Mouse (Mus musculus) left cerebral cortex, postnatal 14 days (tissue): Measurements from ENCODE around the gene Hist1h2ab. TPM values are rescaled to one million over a fixed set of nuclear protein-coding genes. Genes with fewer than 3 reads are reported as not detected.
"Not testable (repeated sequence)": the region's sequence is repeated elsewhere in the genome, so short reads cannot be mapped to it uniquely, and the experiment has no call there.

Source experiments
- DNase-seq, 2 experiments: peaks; one replicate each; pipeline ENCODE4 v3.0.0; 2021 to 2022; ENCODE audit warnings: low spot score in 2 of 2, mixed read lengths in 1 of 2
- intact Hi-C: fragments of 180-260 bp; cut with DNase I; formaldehyde crosslinking; loops from one replicate; pipeline ENCODE4 v1.15.1; 2025
- long read RNA-seq, 2 experiments: library from polyadenylated mRNA; stranded (forward); transcript quantifications; one replicate each; pipeline ENCODE4 v2.0.0; 2021
- total RNA-seq, 2 experiments: library from RNA; stranded (reverse); gene quantifications; 2 replicates each; pipeline ENCODE4 v1.2.3; 2021

Hist1h2ab gene
- 10 to 100 TPM; 30.0 to 36.8 TPM for total RNA-seq
- long read RNA-seq, experiment 1, result 0 reads
- long read RNA-seq, experiment 2, result 0 reads

GRCm38 (mm10) chr13:23750839-23751477 lies at the start of gene Hist1h2ab:
TSS of gene Hist1h2ab (plus strand) at chr13:23751126.
- intact Hi-C loops, result not testable (repeated sequence)
- DNase-seq, result peak in 1 of 2 experiments; percentile 71

- intact Hi-C loops, result no loop called here
- no peak for DNase-seq
Measured at GRCm38 (mm10) chr13:23702220-23702619, 48.7 kb upstream of the Hist1h2ab start.

DNA sequence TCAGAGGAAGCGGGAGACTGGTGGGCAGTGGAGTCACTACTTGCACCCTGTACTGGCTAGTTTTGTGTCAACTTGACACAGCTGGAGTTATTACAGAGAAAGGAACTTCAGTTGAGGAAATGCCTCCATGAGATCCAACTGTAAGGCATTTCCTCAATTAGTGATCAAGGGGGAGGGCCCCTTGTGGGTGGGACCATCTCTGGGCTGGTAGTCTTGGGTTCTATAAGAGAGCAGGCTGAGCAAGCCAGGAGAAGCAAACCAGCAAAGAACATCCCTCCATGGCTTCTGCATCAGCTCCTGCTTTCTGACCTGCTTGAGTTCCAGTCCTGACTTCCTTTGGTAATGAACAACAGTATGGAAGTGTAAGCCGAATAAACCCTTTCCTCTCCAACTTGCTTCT lies 48.1 kb upstream of the Hist1h2ab start:
- intact Hi-C loops, DNase-seq: not testable (repeated sequence)

DNA sequence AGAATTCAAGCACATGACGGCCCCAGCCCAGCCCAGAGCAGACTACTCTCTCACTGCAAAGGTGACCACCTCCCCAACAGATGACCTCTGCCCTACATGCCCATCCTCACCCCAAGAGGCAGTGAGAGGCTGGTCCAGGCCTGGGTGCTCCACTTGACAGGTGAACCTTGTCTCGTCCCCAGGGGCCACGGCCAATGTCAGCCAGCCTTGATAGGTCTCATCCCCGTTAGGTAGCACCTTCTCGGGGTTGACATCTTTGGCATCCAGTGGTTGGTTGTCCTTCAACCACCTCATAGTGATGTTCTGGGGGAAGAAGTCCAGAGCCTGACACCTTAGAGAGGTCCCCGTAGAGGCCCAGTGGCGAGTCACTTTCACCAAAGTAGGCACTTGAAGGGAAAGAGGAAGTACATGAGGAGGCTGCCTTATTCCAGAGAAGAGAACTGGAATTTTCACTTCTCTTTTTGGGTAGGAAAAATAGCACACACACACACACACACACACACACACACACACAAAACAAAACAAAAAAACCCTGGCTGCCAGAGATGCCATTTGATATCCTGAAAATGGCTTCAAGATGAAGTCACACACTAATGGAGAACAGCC lies 45.1 kb upstream of the Hist1h2ab start:
- no peak for DNase-seq
- intact Hi-C loops, result no loop called here

DNA sequence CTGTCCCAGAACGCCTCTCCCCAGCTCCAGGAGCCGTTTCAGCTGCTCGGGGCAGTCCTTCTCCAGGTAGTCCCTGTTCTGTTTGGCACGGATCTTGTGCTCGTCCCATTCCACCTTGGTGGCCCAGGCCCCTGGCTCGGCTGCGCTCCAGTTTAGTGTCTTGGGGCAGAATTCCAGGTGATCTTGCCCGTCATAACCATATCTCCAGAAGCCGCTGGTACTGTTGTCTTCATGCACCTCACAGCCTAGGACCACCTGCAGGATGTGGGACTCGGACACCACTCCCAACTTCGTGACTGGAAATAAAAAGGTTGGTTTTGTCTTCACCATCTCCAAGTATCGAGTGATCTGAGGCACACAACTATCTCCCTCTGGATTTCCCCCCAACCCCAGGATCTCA lies 44.2 kb upstream of the Hist1h2ab start:
- DNase-seq, result no peak
- intact Hi-C loops, result no loop called here

DNA sequence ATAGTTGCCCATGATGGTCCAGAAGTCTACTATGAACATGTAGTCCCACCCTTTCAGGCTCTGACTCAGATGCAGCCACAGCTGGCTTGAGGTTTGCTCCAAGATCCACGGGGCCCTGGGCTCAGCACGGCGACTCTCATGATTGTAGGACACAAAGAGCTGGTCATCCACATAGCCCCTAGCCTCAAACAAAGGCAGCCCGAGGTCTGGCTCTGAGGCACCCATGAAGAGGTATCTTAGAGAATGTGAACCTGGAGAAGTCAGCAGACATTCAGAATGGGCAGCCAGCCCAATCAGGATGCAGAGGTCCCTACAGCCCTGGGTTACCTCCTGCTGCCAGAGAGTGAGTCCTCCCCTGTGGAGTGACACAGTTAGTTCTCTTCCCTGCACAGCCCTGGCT lies 42.9 kb upstream of the Hist1h2ab start:
- intact Hi-C loops, result no loop called here
- no peak for DNase-seq

GRCm38 (mm10) chr13:23708654-23709053 lies 42.3 kb upstream of the Hist1h2ab start:
- intact Hi-C loops, result no loop called here
- DNase-seq, result no peak

GRCm38 (mm10) chr13:23709714-23710373 lies 41.1 kb upstream of the Hist1h2ab start:
- intact Hi-C loops, result no loop called here

GRCm38 (mm10) chr13:23710374-23711089 lies 40.4 kb upstream of the Hist1h2ab start, which contains the start of gene Hfe:
TSS of gene Hfe (minus strand) at chr13:23710854.
- DNase-seq, result peak in 1 of 2 experiments; percentile 34

More at GRCm38 (mm10) chr13:23709714-23710373, 41.1 kb upstream of the Hist1h2ab start:
- no peak for DNase-seq

GRCm38 (mm10) chr13:23716261-23717042 lies 34.5 kb upstream of the Hist1h2ab start:
- no peak for DNase-seq
- intact Hi-C loops, result no loop called here

More at GRCm38 (mm10) chr13:23710374-23711089, 40.4 kb upstream of the Hist1h2ab start, which contains the start of gene Hfe:
- intact Hi-C loops, result no loop called here

DNA sequence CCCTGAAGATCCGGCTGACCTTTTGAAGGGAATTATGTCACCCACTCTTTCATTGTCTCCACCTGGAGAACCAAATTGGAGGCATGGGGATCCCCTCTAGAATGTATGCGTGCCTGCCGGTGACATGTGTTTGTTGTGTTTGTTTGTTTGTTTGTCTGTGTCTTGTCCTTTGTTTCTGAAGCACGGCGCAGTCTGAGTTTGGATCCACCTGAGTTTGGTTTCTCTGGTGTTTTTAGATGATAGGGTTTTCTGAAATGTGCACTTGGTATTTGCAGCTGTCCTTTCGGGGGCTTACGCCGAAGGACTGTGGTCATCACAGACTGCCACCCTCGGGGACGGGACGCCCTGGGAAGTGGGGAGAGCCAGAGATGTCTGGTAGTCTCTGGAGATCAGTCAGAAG lies 33.8 kb upstream of the Hist1h2ab start:
- intact Hi-C loops, result no loop called here
- DNase-seq, result no peak

- DNase-seq, intact Hi-C loops: not testable (repeated sequence)
Measured at GRCm38 (mm10) chr13:23717593-23718245, 33.2 kb upstream of the Hist1h2ab start.

DNA sequence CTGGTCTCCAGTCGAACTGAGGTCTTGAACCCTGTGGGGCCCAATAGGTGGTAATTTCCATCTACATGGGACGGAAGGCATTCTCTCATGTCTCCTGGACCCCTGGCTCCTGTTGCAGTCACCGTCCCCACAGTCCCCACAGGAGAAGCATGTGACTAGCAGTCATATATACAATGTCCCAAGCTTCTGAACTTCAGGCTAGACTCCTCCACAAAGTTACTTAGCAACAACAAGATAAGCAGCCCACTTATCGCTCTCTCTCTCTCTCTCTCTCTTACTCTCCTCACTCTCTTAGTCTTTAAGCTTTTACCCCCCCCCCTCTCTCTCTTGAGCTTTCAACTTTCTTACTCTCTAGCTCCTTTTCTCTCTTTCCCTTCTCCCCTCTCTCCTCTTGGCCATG lies 26.7 kb upstream of the Hist1h2ab start:
- DNase-seq, result no peak
- intact Hi-C loops, result no loop called here

- DNase-seq, result no peak
- intact Hi-C loops, result no loop called here
Measured at GRCm38 (mm10) chr13:23725213-23725612, 25.7 kb upstream of the Hist1h2ab start.

GRCm38 (mm10) chr13:23728472-23729191 lies 22.3 kb upstream of the Hist1h2ab start:
- no peak for DNase-seq
- intact Hi-C loops, result no loop called here

- DNase-seq, result no peak
- intact Hi-C loops, result no loop called here
Measured at GRCm38 (mm10) chr13:23729192-23729525, 21.8 kb upstream of the Hist1h2ab start.

- DNase-seq, result no peak
- intact Hi-C loops, result no loop called here
Measured at GRCm38 (mm10) chr13:23729706-23730105, 21.2 kb upstream of the Hist1h2ab start.

DNA sequence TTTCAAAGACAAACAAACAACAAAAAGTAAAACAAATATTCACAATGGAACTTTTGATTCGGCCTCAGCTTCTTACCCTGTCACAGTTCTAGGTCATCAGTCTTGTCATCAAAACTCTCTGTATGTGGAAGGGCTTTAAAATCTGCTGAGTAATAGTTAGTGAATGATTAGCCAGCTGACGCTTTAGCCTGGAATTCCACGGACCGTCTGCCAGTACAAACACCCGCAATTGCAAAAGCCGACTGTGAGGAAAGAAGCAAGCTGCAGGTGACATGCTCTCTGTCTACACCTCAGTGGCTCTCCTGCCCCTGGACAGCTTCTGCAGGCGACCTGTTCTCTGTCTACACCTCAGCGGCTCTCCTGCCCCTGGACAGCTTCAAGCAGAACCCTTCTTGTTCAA lies 20.4 kb upstream of the Hist1h2ab start:
- no peak for DNase-seq
- intact Hi-C loops, result no loop called here
